Mouse (Mus musculus) adrenal gland, postnatal 36 days (tissue): ENCODE measurements around the gene Cib4. TPM values are rescaled to one million over a fixed set of nuclear protein-coding genes. Genes with fewer than 3 reads are reported as not detected.
A peak's percentile ranks its signal among the peaks of the same experiment; 100 is the strongest.

ENCODE experiments used
- DNase-seq, 2 experiments: peaks; one replicate each; pipeline ENCODE4 v3.0.0; 2021; ENCODE audit warnings: mixed read lengths in 1 of 2
- total RNA-seq, 2 experiments: library from RNA; stranded (reverse); gene quantifications; 2 replicates each; pipeline ENCODE4 v1.2.3; 2021

The Cib4 gene
- total RNA-seq, 2 experiments from 2014 or later, result 1.4 to 4.0 TPM

DNA sequence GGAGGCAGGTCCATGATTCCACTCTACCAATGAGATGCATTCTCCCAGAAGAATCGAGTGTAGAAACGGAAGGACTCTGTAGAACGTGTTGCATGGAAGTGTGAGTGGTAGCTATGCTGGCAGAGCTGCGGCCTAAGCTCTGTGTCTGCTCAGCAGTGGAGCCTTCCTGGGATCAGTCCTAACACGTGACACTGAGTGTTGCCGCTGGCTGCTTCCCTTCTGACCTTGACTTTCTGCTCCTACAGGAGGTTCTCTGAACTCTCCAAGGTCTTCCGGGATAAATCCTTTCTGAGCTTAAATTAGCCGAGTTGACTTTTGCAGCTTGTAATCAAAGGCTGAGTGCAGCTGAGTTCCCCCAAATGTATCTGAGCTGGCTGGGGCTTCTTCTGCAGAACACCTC is 28.7 kb upstream of the Cib4 start:
- DNase-seq, result peak; percentile 79 to 83

DNA sequence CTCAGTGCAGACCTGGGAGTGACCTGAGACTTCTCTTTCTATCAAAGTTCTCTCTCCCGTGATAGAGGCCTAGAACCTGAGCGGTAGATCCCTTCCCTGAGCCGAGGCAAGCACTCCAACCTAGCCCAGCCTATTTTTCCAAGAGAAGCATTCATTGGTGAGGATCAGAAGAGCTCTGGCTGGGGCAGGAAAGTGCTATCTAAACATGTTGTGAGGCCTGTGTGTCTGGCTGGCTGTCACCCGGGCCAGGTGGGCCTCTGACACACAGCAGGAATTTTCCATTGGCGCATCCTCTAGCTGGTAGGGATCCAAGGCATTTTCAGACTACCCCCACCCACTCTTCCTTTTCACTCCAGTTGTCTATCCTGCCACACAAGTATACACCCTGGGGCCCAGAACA is 26.2 kb upstream of the Cib4 start:
- no peak for DNase-seq

DNA sequence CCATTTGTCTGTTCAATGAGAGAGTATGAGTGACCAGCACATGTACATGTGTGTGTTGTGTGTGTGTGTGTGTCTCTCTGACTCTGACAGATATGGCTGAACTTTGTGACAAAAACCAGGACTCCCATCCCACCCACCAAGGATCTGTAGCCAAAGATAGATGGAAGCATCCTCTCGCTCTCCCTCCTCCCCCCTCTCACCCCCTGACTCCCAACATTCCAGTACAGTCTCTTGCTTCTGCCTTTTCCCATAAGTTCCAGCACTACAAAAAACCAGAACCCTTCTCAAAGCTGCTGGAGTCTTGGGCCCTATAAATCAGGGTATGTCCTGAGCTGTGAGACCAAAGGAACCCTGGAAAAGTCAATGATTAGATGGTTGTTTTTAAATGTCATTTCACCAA is 22.8 kb upstream of the Cib4 start:
- no peak for DNase-seq

DNA sequence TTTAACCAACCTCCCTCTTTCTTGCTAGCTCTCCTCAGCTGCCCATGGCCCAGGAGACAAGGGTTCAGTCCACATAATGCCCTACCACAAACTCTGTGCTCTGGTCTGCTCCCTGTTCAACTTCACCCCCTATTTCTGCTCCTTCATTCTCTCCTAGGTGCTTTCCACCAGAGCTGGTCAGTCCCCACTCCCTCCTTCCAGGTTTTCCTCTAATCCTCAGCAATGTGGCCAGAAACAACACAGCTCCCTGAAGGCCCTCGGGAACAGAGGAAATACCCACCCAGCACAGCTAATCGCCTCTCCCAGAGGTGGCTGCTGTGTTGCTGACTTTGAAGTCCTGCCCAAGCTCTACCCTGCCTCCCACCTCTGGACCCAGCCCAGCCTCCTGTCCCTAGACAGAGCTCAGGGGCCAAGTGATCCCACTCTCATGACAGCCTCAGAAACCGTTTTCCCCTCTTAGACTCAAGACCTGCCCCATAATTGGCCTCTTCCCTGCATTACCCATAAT is 14.4 kb upstream of the Cib4 start:
- no peak for DNase-seq

DNA sequence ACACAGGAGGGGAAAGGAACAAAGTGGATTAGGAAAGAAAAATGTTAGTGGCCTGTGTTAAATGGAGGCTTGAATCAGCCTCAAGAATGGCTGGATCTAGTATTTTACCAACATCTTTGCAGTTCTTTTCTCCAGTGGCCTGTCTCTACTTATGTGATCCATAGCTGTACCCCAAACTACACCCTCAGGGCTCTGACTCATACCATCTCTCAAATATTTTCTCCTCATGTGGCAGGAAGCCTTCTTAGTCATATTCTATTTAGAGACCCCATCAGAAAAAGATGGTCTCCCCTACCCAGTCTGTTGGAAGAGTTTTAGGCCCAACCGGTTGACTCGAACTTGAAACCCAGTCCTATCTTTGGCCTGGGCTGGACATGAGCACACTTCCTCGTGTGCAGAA is 13.8 kb upstream of the Cib4 start:
- no peak for DNase-seq

DNA sequence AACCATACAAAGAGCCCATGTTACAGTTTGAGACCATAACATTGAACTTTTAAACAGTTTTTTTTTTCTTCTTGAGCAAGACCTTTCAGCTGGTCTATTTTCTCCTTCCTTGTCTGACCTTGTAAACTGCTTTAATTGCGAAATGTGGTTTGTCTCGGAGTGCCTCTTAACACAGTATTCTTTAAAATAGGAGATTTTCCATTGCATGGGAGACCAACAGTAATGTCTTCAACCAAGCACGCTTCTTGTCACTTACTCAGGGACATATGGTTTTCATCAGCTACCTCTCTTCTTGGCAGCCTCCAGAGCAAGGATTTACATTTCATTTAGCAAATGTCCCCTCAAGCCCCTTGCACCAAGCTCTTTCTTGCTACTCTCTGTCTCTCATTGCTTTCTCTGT is 10.6 kb upstream of the Cib4 start:
- no peak for DNase-seq

DNA sequence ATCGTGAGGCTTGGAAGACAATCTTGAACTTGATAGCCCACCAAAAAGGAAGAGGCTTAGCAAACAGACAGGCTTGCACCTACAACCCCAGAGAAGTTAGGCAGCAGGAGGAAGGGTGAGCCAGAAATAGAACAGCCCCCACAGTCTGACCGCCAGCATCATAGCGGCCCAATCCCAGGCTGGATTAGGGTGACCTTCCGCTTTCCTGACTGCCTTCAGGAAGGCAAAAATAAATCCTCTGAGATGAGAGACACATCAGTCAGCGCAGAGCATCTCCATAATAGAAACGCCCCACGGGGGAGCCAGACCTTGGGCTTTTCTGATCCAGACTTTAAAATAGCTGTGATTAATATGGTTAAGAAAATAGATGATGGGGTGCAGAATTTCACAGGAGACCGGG is 9.3 kb upstream of the Cib4 start:
- peak; percentile 70 to 73 for DNase-seq

DNA sequence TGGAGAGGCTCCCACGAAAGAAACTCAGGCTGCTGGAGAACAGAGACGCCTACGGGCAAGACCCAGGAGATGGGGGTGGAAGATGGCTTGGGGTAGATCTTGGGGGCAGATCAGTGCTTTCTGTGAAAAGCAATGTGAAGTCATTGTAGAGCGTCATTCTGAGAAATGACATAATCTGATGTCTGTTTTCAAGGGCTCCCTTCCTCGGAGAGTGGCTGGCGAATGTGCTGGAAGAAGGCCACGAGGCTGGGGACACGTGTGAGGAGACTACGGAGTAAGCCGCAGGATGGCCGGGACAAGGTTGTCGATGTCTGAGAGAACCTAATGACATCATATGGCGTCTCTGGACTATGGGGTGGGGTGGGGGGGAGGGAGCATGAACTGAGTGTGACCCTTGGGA is 8.3 kb upstream of the Cib4 start:
- DNase-seq, result peak; percentile 57 to 84

DNA sequence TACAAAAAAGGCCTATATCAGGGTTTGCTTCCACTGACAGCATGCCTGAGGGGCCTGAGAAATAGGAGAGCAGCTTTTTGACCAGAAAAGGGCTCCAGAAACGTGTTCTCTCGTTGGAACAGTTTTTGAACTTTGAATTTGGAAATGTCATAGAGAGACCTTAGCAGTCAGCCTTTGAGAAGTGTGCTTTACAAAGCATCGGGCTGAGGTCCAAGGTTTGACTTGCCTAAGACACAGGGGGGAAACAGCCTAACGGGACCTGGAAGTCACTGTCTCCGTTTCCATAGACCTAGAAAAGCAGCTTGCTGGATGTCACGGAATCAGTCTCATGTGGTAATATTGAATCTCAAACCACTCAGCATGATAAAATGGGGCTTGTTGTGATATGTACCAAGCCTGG is 6.4 kb upstream of the Cib4 start:
- peak; percentile 65 to 75 for DNase-seq

DNA sequence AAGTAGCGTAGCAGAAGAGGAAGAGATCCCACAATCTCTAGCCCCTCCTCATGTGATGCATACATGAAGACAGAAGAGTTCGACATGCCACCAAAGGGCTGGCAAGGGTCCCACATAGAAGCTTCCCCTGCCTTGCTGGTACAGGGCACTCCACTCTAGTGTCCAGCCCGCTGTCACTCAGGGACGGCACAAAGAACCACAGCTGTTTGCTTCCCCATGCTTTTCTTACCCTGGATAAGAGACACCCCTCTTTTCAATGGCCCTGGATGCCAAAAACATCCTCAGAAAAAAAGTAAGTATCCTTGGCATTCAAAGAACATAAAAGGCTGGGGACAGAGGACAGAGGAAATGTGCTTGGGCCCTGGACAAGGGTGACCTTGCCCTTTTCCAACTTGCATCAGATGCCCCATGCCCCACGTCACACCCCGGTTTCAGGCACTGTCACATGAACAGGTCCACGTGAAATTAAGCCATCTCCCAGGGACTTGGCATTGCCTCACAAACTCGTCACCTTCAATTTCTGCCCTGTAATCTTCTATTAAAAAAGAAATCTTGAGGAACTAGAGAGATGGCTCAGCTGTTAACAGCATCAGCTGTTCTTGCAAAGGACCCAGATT is 5.5 kb upstream of the Cib4 start:
- peak; percentile 90 to 93 for DNase-seq

DNA sequence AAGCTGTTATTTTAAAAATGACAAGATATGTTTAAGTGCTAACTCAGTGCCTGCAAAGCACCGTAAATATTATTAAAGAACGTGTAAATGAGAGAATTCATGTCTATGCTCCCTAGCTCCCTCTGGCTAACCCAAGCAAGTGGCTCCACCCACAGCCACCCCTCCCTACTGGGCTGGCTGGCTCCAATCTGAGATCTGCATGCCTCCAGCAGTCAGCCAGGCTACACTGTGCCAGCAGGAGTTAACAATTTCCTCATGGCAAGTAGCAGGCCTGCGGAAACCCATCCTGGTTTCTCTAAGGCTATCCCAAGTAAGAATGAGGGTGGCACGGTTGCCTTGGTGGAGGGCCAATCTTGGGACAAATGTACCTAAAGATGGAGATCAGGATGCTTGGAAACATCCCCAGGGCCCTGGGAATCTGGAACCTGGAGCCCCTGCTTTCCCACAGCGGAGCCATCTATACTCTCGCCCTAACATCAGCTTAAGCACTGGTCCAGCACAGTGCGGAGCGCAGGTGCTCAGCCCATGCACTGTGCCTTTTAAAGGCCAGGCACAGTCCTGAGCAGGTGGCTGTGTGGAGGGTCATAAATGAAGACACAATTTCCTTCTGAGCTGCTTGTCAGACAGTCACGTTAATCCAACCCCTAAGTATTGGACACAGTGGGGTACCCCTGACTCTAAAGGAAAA is 4.8 kb upstream of the Cib4 start:
- peak; percentile 88 for DNase-seq

DNA sequence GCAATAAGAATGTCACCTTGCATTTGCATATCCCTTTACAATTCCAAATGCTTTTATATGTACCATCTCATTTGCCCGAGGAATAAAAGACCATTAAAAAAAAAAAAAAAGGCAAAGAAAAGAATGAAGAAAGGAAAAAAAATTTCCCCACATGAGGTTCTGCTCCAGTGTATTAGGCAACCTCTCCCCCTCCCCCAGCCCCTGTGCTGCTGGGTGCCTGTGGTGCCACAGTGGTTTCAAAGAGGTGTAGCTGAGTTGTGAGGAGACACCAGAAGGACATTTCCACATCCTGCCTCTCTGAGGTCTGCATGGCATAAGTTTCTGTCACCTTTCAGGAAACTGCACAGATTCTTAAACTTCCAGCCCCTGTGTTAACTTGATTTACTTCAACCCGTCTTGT is 3.0 kb upstream of the Cib4 start:
- peak in 1 of 2 experiments; percentile 58 for DNase-seq

DNA sequence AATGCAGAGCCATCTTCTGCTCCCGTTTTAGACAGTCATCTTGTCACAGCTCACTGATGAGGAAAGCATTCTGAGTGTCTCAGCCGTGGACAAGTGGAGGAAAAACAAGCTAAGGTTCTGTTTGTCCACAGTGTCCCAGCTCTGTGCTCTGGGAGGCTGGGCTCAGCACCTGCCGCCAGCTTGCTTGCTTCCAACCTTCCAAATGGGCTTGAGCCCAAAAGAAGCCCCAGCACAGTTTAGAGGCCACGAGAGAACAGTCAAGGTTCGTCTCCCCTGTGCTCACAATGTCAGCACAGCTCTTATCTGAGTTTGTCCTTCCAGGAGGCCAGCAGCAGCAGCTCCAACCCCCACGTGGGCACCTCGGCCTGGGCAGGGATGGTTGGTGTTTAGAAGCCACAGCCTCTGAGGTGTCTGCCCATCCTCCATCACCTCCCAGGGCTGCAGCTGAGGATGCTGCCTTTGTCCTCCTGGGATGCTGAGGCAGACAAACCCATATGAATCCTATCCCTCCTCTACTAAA is 9.5 kb downstream of the Cib4 start:
- DNase-seq, result peak; percentile 64 to 67

DNA sequence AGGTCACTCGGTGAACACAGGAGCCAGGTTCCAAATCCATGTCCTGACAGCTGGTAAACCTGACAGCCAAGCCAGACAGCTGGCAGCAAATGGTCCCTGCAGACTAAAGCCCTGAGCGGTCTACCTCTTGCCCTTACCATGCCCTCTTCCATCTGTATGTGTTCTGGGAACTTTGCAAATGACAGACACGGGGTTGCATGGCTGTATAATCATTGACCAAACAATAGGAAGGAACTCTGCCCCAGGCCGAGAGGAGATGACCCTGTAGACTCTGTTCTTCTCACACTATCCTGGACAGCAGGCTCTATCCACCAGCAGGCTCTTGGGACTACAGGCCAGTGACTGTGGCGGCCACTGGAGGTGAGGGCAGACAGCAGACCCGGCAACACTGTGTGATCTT is 11.0 kb downstream of the Cib4 start:
- DNase-seq, result no peak

DNA sequence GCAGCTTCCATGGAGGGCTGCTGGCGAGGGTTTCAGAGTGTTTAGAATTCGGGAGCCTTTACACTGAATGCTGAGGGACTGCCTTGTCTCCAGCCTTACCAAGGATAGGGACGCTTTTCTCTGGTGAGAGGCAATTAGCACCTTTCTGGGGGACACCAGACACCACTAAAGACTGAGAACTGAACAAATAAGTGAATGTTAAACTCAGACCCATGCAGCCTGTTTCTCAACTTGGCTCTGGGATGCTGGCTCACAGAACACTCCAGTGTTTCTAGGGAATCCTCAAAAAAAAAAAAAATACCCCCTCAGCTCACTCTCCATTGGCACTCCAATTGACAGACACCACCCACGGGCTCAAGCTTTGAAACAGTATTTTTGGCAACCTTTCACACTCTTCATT is 16.7 kb downstream of the Cib4 start:
- DNase-seq, result no peak

DNA sequence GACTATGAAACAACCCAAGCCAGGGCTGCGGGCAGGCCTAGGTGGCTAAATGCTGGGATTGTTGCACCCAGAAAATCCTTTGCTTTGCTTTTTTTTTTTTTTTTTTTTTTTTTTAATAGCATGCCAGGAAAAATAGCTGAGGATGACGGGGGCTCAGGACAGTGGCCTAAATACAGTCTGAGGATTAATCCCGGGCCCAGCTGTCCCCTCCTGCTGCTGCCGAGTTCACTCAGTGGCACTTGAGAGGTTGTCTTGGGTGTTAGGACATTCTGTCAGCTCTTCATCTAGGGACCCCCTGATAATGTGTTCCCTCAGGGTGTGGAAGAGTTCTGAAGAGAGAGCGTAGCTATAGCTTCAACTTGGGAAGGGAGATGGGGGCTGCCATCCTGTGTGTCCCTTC is 18.5 kb downstream of the Cib4 start:
- DNase-seq, result no peak

DNA sequence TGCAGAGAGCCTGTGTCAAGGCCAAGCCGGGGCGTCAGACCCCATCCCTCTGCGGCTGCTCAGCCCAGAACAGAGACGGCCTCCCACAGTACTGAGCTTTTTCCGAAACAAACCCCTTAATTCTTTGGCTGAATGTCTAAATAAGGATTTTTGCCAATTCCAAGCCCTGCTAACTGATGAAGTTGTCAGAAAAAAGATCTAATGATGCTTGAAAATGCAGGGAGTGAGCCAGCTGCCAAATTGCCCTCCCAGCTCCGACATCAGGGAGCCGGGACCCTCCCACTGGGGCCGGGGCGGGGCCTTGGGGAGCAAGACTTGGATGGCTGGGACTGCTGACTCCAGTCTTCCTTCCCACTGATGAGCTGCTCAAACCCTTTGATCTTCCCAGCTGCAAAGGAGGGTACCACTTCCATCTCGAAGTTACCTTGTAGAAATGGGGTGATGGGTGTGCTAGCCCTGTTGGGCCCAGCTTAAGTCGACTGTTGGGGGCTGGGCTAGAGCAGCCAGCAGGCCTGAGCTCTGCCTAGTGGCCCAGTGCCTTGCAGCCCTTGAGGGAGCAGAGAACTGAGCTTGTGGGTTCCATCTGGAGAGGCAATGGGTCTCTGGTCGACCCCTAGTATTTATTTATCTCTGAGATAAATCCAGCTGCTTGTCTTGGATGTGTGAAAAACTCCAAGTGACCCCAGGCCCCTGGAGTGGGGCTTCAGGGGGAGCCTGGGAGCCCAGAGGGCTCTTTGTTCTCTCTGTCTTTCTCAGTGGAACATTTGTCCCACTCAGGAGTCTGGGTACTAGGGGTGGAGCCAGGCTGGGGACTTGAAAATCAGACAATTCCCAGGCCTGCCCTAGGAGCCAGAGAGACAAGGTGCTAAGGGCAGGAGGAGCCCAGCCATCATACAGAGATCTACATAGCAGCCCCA is 19.5 kb downstream of the Cib4 start:
- DNase-seq, result peak in 1 of 2 experiments; percentile 48

DNA sequence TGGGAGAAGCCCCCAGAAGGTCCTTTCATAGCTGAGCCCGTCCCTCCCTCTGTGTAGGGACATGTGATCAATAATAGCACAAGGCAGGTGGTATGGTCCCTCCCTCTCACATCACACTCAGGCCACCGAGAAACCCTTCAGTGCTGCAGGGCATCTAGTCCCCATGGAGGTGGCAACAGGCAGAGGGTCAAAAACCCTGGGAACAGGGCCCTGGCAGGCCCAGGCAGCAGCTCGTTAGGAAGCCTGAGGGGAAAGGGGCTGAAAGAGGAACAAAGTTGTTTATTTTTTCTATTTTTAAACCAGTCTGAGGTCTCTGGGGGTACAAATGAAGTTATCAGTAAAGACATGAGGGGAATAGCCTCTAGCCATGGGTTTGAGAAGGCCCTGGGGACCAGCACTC is 21.4 kb downstream of the Cib4 start:
- no peak for DNase-seq

DNA sequence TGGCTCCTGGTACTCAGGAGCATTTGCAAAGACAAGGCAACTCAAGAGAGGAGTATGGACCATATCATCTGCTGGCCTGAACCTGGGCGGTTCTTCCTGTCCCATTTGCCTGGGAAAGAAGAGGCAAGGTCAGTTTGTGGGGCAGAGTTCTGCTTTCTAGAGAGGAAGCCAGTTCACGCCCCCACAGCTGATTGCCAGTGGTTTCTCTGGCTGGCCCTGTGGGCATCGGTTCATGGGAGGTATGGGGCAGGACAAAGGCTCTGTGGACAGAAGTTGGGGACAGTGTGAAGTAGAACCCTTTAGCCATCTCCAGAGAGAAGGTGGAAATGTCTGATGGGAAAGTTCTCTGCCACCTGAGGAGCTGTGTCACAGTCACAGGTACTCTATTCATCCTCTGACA is 22.5 kb downstream of the Cib4 start:
- DNase-seq, result no peak

DNA sequence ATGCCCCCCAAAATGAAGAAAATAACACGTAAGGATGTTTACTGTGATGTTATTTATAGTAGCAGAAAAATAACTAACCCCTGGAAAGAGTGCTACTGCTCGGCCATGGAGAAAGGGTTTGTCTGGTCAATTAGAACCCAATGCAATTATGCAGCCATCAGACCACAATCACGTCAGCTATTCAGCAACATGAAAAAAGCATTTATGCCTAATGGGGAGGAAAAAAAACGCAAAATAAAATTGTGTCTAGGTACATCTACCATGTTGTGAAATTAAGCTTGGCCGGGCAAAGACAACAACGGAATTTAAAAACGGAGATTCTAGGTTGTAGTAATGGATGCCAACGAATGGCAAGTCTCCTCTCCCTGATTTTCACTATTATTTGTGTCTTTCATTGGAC is 23.2 kb downstream of the Cib4 start:
- DNase-seq, result no peak

DNA sequence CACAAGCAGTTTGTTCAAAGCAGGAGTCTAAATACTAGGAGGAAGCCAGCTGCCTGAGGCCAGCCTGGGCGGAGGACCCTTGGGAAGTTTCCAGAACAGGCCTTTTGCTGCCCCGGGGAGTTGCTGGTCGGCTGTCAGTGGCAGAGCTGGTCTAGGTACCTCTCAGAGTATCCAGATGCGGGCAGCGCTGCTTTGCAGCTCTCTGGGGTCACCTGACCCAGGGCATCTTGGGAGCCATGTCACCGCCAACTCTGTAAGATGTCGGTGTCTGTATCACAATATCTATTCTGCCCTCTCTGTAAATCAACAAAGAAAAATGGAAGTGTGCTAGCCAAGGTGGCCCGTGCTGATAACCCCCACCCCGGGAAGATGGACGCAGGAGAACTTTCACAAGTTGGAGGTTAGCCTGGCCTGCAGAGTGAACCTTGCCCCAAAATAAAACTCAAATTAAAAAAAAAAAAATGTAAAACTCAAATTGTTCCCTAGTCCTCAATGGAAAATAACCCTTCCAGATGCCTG is 25.4 kb downstream of the Cib4 start:
- peak; percentile 68 to 82 for DNase-seq

DNA sequence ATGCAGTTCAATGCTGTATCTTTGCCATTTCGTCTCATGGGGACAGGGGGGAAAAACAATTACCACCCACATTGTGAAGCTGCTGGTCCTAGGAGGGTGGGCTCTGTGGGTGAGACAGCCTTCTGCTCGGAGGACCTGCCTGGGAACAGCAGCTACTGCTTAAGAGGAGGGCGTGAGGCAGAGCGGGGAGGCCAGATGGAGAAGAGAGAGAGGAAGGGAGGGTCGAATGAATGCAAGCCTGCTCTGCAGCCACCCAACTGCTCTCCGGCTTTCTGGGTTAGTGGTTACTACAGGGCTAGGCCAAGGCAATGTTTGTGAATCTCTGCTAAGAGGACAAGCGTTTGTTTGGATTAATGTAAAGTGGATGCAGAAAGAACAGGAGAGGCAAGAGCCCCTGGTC is 26.1 kb downstream of the Cib4 start:
- no peak for DNase-seq

DNA sequence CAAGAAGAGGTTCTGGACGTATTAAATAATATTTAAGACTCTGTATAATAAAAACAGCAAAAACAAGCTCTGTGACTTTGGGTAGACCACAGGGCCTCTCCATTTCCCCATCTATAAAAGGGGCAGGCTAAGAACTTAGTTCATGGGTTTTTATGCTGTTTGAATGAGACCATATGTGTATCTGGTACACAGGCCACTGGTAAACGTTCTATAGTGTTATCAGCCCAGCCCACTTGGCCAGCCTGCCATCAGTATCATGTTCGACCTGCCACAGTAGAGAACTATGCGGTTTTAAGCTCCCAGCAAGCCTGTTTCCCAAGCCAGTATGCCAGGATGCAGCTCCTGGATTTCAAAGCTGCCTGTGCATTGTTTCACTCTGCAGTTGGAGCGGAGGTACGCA is 27.1 kb downstream of the Cib4 start:
- no peak for DNase-seq
